Mouse (Mus musculus): ENCODE data around the gene Kcnk4. TPM values are rescaled to one million over a fixed set of nuclear protein-coding genes. Genes with fewer than 3 reads are reported as not detected.
"Not testable (repeated sequence)": the region's sequence is repeated elsewhere in the genome, so short reads cannot be mapped to it uniquely, and the experiment has no call there.

The Kcnk4 gene
- total RNA-seq, 4 experiments from 2014 or later: not detected

DNA sequence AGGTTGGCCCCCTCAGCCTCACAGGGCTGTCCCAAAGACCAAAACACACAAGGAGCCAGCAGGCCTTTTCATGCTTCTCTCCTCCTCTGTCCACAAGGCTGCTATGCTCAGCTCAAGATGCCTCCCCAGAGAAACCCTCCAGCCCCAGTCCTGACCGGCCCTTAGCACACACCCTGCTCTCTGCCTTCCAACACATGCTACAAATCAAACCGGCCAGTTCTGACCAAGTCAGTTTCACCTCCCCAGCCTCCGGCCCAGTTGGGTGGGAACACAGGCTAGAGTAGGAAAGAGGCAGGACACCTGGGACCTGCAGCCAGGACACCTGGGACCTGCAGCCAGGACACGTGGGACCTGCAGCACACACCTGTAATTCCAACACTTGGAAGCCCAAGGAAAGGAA lies 17.8 kb downstream of the Kcnk4 start:
- no peak for DNase-seq (ENCODE audit: low spot score)

DNA sequence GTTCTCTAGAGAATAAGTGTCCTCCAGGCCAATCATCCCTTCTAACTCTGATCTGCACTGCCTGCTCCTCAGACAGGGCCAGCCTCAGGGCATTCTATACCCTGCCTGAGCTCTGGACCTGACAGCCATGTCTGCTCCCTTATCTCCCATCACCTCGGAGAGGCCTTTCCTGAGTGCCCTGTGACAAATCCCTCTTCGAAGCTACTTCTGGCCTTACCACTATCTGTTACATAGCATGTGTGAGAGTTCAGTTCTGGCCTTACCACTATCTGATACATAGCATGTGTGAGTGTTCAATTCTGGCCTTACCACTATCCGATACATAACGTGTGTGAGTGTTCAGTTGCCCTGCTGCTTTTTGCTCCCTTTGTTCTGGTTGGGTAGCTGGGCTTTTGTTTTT lies 19.0 kb downstream of the Kcnk4 start:
- DNase-seq (ENCODE audit: low spot score): no peak

DNA sequence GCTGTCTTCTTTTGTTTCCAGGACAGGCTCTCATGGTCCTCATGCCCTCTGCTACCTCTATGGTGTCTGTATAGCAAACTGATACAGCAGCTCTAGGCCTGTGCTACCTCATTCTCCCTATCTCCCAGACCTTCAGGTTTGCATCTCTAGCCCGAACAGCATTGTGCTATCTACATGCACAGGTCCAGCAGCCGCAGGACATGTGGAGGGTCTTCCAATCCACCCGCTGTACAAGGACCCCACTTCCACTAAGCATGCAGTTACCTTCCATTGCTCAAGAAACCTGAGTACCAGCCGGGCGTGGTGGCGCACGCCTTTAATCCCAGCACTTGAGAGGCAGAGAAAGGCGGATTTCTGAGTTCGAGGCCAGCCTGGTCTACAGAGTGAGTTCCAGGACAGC lies 19.8 kb downstream of the Kcnk4 start:
- DNase-seq (ENCODE audit: low spot score): no peak

DNA sequence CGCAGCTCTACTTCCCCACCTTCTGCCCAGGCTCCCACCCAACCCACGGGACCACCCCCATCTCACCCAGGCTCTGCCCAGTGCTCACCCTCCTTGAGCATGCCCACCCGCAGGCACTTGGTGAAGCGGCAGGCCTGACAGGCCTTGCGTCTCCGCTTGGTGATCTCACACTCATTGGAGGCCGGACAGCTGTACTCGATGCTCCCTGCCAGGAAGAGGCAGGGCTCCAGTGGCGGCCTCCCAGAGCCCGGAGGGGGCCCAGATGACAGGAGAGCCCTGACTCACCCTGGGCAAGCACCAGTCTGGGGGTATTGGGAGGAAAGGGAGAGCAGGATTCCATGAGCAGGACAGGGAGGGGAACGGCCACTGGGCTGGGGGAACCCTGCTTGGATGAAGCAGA lies 20.3 kb downstream of the Kcnk4 start:
- no peak for DNase-seq (ENCODE audit: low spot score)

DNA sequence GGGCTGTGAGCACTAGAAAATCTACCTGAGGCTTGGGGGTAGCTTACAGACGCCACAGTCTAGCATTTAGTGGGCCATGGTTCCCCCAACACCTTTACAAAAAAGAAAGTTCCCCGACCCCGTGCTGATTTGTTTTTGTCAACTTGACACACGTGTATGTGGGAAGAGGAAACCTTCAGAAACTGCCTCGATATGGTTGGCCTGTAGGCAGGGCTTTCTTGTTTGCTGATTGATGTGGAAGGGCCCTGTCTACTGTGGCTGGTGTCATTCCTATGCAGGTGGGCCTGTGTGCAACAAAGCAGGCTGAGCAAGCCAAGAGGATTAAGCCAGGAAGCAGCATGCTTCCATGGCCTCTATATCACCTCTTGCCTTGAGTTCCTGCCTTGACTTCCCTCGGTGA lies 21.3 kb downstream of the Kcnk4 start:
- no peak for DNase-seq (ENCODE audit: low spot score)

DNA sequence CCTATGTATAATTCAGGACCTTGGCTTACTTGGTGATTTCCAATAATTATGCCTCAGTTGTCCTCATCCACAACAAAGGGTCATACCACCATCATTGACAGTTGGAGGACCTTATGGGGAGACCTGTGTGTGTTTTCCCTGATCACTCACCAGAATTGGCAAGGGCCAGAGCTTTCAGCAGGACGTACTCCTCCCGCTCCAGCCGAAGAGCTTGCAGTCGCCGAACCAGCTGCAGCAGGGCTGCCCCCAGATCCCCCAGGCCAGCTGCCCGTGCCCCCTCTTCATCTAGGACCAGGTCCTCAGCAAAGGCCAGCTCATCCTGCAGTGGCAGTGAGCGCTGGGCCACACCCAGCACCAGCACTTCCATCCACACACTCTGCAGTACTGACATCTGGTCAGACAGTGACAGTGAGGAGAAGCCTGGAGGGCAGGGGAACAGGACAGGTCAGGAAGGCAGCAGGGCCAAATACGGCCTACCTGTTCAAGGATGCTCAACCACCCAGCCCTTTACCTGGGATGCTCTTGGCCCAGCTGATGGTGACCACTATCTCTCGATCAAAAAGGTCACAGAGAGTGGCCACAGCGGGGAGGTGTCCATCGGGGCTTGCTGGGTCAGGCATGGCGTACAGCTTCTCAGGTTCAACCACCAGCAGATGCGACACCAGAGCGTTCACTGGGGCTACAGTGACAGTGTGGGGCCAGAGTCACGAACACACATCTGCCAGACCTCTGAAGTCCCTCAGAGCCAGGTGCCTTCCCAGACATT lies 21.9 kb downstream of the Kcnk4 start:
- DNase-seq (ENCODE audit: low spot score): no peak

DNA sequence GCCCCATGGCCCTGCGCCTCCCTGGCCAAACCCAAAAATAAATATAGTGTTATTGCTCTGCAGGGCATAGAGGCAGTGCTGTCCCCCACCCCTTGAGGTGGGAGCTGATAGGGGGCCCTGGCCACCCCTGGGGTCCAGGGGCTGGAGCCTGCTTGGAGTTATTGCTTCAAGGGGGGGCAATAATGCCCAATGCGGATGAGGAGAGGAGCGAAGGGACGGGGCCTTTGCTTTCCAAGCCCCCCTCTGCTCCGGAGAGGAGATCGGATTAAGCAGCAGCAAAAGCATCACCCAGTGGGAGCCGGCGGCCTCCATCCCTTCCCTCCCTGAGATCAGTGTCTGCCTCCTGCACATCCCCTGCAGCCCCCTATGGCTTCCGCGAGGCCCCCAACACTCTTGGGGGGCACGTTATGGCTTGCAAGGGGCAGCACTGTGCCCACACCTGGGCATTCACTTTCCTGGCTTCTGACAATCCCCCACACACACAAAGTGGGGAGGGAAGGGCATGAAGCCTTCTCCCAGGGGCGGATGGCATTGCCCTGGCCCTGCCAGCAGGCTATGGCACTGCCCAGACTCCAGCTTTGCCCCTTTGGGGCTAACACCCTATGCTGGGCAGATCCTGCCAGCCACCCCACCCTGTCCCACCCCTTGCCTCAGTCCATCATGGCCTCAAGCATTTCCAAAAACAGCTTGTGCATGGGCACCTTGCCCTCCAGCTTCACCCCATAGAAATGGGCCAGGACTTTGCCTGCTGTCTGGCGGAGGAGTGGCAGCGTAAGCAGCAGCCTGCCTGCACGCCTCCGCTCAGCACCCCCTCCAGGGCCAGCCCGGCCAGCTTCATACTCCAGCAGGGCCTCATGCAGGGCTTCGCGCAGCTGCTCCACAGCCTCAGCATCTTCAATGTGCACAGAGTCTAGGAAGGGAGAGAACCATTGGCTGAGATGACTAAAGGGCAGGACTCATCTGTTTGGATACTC lies 22.9 kb downstream of the Kcnk4 start:
- DNase-seq (ENCODE audit: low spot score): no peak

DNA sequence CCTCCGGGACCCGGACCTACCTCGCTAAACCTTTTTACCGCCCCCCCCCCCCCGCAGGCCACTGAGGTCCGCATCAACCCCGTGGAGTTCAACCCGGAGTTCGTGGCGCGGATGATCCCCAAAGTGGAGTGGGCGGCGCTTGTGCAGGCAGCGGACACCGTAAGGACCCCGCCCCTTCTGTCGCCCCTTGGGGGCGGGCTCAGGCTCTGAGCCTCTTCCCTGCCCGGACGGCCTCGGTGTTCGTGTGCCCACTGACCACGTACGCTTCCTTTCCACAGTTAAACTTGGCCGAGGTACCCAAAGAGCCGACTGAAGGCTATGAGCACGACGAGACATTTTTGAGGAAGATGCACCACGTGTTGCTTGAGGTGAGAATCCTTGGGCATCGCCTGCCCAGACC lies 24.0 kb downstream of the Kcnk4 start:
- DNase-seq (ENCODE audit: low spot score): not testable (repeated sequence)

DNA sequence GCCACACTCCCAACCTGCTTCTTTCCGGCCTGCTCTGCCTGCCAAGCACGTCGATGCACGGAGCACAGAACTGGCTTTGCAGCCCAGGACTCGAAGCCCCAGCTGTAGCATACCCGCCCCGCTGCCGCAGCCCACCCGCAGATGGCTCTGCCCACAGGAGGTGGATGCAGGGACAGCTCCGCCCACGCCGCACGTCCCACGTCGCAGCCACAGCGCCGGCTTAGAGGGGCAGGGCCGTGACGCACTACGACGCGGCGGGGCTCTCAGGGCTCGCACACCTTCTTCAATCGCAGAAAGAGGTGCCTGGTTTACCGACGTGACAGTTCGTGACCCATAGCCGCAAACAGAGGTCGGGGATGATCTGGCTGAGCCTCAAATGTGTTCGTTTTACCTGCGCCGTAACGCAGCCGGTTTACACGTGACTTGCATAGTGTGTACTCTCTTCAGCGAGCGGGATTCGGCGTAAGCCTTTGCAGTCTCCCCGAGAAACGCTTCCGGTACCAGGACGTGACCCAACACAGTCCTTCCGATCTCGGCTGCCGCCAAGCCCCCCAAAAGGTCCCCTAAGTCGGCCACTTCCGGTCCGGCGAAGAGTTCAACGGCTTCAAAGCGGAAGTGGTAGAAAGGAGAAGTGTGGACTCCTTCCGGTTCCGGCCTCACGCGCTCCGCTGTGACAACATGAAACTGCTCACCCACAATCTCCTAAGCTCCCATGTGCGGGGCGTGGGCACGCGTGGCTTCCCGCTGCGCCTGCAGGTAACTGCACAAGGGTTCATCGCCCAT lies 24.6 kb downstream of the Kcnk4 start, which contains the start of the genes Trmt112 and Prdx5:
TSS of gene Trmt112 (plus strand) at position 192 of the 783 bp plus-strand sequence.
TSS of gene Prdx5 (minus strand) at position 600 of the 783 bp plus-strand sequence.
- DNase-seq (ENCODE audit: low spot score): peak; percentile 89

DNA sequence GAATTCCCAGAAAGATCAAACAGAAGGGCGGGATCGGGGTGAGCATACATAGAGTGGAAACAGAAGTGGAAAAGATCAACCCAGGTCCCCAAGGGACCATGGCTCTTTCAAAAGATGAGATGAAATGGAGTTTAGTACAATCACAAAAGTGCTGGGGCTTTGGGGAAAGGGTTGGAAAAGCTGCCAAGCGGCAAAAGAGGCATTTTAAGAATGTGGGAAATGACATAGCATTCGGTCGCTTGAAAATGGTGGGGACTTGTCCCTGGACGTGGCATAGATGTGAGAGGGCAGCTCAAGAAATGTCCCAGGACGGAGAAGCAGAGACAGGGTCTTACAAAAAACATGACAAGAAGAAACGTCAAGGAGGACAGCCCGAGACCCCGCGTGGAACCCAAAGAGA lies 25.3 kb downstream of the Kcnk4 start:
- no peak for DNase-seq (ENCODE audit: low spot score)

DNA sequence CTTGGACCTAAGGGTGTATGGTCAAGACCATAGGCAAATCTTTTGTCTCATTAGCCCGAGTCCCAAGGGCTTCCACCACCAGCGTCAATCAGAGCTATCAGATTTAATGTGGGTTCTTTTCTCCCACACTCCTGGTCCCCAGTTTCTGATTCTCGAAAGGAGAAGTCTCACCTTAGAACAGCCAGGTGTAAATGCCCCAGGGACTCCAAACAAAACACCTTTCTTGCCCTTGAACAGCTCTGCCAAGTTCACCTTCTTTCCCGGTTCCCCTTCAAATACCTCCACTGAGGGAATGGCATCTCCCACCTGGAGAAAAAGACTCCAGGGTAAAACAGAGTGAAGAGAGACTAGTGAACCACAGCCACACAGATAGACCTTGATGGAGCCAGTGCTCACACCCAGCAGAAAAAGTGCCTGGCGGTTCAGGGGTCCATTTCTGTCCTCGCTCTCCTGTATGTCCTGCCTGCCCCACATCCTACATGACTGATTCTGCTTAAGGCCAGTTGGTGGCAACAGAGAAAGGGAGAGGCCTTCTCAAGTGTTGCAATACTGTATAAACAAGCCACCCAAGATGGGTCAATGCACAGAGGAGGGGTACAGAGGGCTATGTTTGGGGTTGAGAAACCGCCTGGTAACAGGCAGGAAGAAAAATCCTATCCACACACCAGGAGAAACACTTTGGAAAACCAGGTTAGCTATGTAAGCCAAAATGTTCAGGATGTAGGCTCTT lies 26.3 kb downstream of the Kcnk4 start:
- no peak for DNase-seq (ENCODE audit: low spot score)

DNA sequence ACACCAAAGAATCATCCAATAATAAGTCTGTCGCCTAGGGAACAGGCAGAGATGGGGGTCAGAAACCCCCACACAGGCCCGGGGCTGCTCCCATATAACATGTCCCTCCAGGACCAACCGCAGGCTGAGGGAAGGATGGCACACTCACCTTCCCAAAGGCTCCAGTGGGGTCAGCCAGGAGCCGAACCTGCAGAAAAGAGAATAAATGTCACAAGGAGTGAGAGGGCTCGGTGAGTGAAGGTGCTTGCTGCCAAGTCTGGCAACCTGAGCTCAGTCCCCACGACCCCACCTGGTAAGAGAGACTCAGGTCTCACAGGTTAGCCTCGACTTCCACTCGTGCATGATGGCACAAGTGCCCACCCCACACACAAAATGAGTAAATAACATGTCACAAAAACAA lies 27.2 kb downstream of the Kcnk4 start:
- no peak for DNase-seq (ENCODE audit: low spot score)

DNA sequence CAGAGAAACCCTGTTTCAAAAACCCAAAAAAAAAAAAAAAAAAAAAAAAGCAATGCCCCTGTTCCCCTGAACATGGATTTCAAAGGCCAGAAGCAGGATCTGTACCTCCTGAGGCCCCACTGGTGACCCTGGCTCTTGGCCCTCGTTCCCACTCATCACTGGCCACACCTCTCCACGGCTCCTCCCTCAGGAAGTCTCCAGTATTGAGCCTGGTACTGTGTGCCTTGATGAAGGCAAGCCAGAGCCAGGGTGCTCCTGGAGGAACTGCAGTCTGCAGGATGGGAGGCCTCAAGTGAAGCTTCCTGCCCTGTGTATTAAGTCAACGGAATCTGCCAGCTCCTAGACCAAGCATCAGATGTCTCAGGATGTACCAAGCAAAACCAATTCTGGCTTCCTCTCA lies 28.1 kb downstream of the Kcnk4 start:
- DNase-seq (ENCODE audit: low spot score): no peak

DNA sequence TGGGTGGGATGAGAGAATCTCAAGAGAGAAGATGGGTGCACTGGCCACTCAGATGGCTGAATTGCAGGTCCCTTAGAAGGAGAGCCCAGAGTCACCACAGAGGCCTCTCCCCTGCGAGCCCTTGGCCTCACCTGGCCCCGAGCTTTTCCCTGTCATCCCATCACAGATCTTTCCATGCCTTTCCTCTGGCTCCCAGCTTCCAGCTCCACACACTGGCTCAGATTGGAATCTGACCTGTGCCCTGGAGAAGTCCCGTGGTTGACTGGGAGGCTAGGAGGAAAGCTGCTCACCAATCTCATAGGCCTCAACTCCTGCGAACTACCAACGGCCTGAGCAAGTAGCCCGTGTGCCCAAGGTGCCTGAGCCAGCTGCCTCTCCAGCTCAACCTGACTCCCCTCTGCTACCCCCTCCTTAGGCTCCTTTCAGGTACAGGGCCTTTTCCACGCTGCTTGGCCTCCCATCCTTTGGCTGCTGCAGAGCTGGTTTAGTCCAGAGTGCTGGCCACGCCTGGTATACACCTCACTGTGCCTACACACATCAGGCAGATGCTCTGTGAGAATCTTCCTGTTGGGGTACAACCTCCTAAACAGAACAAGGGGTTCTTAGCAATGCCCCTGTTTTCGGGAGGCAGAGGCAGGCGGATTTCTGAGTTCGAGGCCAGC lies 28.7 kb downstream of the Kcnk4 start:
- no peak for DNase-seq (ENCODE audit: low spot score)

DNA sequence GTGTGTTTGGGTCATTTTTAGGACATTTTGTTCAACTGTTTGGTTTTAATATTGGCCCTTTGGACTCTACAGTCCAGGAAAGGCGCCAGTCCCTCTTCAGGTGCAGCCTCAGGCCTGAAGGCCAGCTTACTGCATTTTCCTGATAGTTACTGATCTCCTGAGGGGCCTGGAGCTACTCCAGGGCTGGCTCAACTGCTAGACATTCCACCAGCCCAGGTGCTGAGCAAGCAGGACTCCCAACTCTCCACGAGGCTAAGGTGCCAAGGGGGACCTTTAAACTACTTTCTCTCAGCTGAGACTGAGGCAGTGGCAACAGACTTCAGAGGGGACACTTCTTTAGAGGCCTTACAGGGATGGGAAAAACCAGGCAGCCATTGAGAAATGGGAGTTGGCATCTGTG lies 29.5 kb downstream of the Kcnk4 start:
- DNase-seq (ENCODE audit: low spot score): no peak

DNA sequence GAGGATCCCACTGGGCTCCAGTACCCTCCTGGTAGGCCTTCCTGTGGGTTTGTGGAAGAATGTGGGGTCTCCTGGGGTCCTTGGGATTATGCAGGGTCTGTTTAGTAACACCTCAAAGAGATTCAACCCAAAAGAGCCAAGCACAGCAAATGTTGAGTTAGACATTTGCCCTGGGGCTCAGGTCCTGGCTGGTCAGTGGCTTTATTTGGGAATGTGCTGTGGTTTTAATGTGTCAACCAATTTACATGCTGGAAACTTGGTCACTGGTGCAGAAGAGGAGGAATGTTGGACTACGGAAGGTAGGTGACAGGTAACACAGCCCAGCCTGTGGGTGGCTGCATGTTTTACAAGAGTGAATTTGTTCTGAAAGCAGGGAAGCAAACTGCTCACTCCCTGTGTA lies 31.3 kb downstream of the Kcnk4 start:
- no peak for DNase-seq (ENCODE audit: low spot score)

DNA sequence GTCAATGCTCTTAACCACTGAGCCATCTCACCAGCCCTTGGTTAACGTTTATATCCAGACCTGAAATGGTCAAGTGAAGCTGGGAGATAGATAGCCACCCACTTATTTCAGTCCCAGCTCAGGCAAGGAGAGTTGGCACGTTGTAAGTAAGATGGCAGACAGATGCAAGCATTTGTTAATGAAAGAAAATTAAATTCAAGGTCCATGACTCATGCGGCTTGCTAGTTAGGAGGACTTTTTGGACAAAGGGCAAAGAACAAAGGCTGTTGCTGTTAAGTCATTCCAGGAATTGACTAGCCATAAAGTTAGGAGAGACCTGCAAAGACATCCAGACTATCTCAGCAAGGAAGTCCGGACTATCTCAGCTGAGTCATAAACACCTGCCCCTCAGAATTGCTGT lies 34.7 kb downstream of the Kcnk4 start:
- DNase-seq (ENCODE audit: low spot score): no peak

DNA sequence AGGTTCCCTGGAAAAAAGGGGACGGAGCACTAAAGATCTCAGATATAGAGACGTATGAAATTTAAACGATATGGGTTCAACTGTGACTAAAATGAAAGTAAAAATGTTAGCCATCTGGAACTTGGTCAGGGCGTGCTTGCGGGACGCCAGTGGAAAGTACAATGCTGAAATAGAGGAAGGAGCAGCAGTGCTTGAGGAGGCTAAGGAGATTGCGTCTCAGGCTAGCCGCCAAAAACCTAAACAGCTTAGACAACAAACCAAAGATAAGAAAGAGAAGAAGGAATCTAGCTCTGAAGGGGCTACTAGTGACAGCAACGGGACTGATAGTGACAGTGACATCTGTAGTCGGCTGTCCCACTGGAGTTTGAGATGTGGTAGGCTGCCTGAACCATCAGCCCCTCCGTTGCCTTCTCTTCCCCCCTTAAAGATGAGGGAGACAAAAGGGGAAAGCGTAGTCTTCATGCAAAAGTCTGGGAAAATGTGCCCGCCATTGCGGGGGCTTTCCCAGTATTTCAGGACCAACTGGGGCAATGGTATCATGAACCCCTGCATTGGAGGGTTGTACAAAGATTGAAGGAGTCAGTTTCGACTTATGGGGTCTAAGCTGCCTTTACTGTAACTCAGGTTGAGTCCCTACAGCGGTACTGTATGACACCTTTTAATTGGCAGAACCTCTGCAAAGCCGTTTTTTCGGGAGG lies 38.6 kb downstream of the Kcnk4 start:
- not testable (repeated sequence) for DNase-seq (ENCODE audit: low spot score)

DNA sequence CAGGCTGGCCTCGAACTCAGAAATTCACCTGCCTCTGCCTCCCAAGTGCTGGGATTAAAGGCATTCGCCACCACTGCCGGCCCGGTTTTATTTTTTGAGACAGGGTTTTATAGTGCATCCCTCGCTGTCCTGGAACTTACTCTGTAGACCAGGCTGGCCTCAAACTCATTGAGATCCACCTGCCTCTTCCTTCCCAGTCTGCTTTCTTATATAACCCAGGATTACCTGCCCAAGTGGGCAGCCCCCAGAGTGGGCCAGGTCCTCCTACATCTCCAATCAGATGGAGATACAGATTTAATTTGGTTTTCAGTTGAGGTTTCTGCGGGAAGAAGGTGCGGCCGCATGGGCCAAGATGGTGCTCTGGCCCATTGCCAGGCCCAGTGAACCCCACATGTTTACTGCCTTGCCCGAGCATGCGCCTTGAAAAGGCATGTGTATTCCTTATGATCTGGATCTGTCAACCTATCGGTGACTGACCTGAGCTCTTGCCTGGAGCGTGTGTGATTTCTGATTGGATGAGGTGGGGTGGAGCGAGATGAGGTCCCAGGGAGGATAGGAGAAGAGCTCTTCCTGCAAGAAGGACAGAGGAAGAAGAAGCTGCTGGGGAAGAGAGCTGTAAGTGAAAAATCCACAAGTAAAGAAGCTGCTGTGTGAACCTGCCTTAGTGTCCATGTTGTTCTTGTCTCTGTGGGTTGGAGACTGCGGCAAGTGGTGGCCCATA lies 40.4 kb downstream of the Kcnk4 start:
- DNase-seq (ENCODE audit: low spot score): no peak
